Mouse (Mus musculus): ENCODE results near the gene Sec24d. TPM values are rescaled to one million over a fixed set of nuclear protein-coding genes. Genes with fewer than 3 reads are reported as not detected.
A peak's percentile ranks its signal among the peaks of the same experiment; 100 is the strongest.

Sec24d gene
- 4.2 to 14.4 TPM (median 7.1 TPM) in 3 replicates for total RNA-seq (2017)

- ATAC-seq (replicated peaks; ENCODE audit: insufficient number of reproducible peaks, low FRiP score, low TSS enrichment, poor library complexity, severe bottlenecking), result peak; percentile 80
Measured at GRCm38 (mm10) chr3:123266753-123267651, at the start of gene Sec24d. Sec24d (plus strand) TSS chr3:123267455.

GRCm38 (mm10) chr3:123218646-123219045, 48.6 kb upstream of the Sec24d start:
- ATAC-seq (replicated peaks; ENCODE audit: insufficient number of reproducible peaks, low FRiP score, low TSS enrichment, poor library complexity, severe bottlenecking), result no peak

- ATAC-seq (replicated peaks; ENCODE audit: insufficient number of reproducible peaks, low FRiP score, low TSS enrichment, poor library complexity, severe bottlenecking), result no peak
Measured at GRCm38 (mm10) chr3:123227276-123227675, 40.0 kb upstream of the Sec24d start.

GRCm38 (mm10) chr3:123231639-123232038, 35.6 kb upstream of the Sec24d start:
- no peak for ATAC-seq (replicated peaks; ENCODE audit: insufficient number of reproducible peaks, low FRiP score, low TSS enrichment, poor library complexity, severe bottlenecking)

DNA sequence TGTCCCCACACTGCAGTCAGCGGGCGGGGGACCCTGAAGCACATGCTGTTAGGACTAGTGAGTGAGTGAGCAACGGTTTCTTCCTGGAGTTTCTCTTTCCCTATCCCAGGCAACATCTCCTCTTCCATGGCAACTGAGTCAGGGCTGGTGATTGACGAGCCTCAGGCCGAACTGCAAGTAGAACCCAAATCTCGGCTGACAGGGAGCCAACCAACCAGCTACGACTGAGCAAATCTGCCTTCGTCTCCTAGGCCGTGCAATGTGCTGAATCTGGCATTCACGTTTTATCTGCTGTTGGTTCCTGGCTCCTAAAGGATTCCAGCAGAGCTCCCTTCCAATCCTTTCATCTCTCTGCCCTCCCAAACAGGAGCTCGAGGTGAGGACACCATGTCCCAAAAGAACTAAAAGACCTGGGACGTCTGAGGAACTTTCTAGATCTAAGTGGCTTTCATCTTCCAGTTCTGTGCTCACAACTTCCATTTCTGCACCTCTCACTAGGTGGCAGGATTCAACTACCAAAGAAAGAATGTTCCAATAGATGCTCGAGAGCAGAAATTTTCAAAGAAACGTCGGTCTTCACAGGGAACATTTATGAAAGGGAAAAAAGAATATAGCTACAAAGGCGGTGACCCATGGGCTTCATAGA, 32.9 kb upstream of the Sec24d start:
- no peak for ATAC-seq (replicated peaks; ENCODE audit: insufficient number of reproducible peaks, low FRiP score, low TSS enrichment, poor library complexity, severe bottlenecking)

DNA sequence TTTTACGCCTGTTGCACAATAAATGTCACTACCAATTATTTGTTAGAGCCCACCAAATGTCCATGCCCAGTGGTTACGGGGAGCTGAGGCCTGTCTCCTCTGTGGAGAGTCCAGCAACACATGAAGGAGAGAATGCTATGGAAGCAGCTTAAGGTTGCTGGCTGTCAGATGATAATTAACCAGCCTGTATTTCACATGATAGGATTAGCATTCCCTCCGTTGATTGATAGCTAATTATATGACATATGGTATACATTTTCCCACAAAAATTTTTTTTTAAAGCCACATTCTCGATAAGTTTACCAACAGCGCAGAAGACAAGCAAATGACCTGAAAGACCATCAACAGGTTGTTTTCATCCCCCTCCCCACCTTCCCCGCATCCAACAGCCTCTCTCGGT, 31.8 kb upstream of the Sec24d start:
- no peak for ATAC-seq (replicated peaks; ENCODE audit: insufficient number of reproducible peaks, low FRiP score, low TSS enrichment, poor library complexity, severe bottlenecking)

- no peak for ATAC-seq (replicated peaks; ENCODE audit: insufficient number of reproducible peaks, low FRiP score, low TSS enrichment, poor library complexity, severe bottlenecking)
Measured at GRCm38 (mm10) chr3:123235921-123236320, 31.3 kb upstream of the Sec24d start, which contains the start of gene Synpo2. Synpo2 (minus strand) TSS chr3:123236149.

GRCm38 (mm10) chr3:123237039-123237438, 30.2 kb upstream of the Sec24d start:
- no peak for ATAC-seq (replicated peaks; ENCODE audit: insufficient number of reproducible peaks, low FRiP score, low TSS enrichment, poor library complexity, severe bottlenecking)

DNA sequence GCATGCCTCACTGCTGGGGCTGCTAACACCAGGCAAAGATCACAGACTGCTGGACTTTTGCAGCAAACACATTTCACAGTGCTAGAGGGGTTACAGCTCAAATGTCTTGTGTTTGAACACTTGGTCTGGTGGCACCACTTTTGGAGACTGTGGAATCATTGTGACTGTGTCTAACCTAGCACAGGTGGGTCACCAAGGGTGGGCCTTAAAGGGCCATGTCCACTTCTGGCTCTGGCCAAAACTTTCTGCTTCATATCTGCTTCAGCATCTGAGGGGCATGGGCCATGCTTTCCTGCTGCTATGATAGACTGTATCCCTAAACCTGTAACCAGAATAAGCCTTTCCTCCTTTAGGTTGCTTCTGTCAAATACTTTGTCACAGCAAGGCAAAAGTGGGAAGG, 29.8 kb upstream of the Sec24d start:
- ATAC-seq (replicated peaks; ENCODE audit: insufficient number of reproducible peaks, low FRiP score, low TSS enrichment, poor library complexity, severe bottlenecking), result no peak

- no peak for ATAC-seq (replicated peaks; ENCODE audit: insufficient number of reproducible peaks, low FRiP score, low TSS enrichment, poor library complexity, severe bottlenecking)
Measured at GRCm38 (mm10) chr3:123244376-123244775, 22.9 kb upstream of the Sec24d start.

GRCm38 (mm10) chr3:123245646-123246045, 21.6 kb upstream of the Sec24d start:
- no peak for ATAC-seq (replicated peaks; ENCODE audit: insufficient number of reproducible peaks, low FRiP score, low TSS enrichment, poor library complexity, severe bottlenecking)

- ATAC-seq (replicated peaks; ENCODE audit: insufficient number of reproducible peaks, low FRiP score, low TSS enrichment, poor library complexity, severe bottlenecking), result 0 out of 2 replicates have a peak, but pooled peaks have one; percentile 53
Measured at GRCm38 (mm10) chr3:123256181-123257101, 10.8 kb upstream of the Sec24d start.

DNA sequence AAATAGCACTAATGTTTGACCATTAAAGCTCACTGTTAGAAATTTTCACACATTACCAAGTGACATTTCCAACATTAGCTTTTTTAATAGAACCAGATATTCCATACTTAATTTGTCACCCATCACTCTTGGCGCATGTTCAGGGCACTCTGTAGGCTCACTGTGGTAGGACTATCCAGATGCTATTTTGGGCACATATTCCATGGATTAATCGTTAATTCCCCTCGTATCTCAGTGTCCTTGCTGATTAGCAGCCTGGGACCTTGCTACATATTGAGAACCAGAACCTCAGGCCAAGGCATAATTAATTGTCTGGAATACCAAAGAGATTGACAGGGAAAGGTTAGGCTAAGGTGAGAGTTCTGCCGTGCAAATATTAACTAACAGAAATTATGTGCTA, 8.5 kb upstream of the Sec24d start:
- no peak for ATAC-seq (replicated peaks; ENCODE audit: insufficient number of reproducible peaks, low FRiP score, low TSS enrichment, poor library complexity, severe bottlenecking)

DNA sequence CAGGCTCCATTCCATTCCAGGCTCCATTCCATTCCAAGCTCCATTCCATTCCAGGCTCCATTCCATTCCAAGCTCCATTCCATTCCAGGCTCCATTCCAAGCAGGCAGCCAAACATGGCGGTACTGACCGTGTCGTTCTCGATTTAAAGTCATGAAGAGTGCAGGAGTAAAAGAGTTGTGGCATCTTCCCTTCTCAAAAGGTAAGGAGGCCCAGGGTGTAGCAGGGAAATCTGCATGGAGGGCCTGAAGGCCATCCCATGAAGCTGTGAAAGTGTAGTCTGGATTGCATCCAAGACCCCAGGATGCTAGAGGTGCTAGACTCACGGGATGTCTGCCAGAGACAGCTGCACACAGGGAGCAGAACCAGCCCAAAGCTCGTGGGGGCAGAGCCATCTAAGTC, 2.5 kb upstream of the Sec24d start:
- no peak for ATAC-seq (replicated peaks; ENCODE audit: insufficient number of reproducible peaks, low FRiP score, low TSS enrichment, poor library complexity, severe bottlenecking)

- no peak for ATAC-seq (replicated peaks; ENCODE audit: insufficient number of reproducible peaks, low FRiP score, low TSS enrichment, poor library complexity, severe bottlenecking)
Measured at GRCm38 (mm10) chr3:123267741-123268201, 516 bp downstream of the Sec24d start.

DNA sequence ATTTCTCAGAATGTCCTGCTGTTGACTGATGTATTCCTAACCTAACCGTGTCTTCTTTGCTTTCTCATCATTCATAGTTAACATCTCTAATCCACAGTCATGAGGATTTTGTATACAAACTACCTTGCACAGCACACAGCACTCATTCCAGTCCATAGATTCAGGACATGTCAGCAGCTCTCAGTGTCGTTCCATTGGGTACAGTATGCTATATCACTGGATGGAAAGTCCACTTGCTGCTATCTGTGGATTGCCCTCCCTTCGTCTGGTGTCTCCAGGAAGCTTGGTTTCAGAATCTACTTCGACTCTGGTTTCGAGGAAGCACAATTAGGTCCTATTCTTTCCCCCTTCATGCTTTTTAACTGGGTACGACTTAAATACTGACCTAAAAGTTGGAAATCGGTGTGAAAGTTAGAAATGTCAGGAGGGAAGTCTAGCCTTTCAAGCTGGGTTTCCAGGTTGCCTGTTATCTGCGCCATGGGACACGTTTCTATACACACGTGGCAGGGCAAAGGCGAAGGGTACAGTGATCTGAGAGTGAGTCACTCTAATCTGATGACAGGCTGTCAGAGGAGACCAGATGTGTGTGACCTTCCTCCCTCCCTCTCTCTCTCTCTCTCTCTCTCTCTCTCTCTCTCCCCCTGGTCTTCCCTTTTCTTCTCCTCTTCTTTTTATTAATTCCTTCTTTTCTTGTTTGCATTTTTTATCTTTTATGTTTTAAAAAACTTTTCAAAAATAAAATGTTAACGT, 15.8 kb downstream of the Sec24d start:
- ATAC-seq (replicated peaks; ENCODE audit: insufficient number of reproducible peaks, low FRiP score, low TSS enrichment, poor library complexity, severe bottlenecking), result no peak

DNA sequence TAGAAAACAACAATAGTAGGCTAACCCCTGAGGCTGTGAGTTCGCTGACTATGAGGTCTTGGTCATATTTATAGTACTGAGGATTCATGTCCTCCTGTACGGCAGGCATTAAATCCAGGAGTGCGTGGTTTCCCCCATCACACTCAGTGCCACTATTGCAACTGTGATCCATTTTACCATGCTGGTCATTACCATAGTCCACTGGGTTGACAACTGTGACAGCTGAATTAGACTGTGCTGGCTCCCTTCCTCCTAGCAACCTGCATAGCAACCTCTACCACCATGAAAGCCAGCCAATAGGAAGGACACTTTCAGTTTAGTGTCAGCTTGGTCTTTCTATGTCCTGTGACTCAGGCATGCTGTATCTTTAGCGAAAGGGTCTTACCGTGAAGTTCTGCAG, 17.0 kb downstream of the Sec24d start:
- no peak for ATAC-seq (replicated peaks; ENCODE audit: insufficient number of reproducible peaks, low FRiP score, low TSS enrichment, poor library complexity, severe bottlenecking)

DNA sequence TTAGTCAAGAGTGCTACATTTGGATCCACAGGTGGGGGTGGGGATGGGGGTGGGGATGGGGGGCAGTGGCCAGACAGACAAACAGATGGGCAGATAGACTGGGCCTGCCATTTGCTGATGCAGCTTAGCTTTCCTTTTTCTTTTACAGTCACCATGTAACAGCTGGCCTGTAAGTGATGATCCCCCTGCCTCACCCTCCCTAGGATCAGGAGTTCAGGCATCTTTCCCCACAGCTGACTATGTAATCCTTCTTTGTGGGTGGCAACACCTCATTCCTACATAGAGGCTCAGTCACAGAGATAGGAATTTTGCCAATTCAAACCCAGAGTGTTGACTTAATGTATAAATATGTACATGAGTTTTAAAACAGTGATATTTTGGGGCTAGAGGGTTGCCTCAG, 18.4 kb downstream of the Sec24d start:
- no peak for ATAC-seq (replicated peaks; ENCODE audit: insufficient number of reproducible peaks, low FRiP score, low TSS enrichment, poor library complexity, severe bottlenecking)
